ENCODE assay signal across 12 mouse cellular contexts in the genomic region with DNA sequence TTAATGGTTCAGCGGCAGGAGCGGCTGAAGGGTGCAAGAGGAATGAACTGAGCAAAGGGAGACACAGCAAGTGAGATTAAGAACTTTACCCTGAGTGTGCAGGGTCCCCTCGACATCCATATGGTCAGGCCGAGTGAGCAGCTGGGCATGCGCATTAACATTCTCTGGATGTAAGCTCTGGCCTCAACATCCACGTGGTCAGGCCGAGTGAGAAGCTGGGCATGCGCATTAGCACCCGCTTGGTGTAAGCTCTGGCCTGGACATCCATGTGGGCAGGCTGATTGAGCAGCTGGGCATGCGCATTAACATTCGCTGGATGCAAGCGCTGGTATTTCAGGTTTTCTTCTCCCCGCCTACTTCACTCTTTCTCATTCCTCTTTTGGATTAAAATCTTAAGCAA. TPM values are rescaled to one million over a fixed set of nuclear protein-coding genes. Genes with fewer than 3 reads are reported as not detected.
DNase-seq lines count a peak whose midpoint lies in the region; ATAC-seq and TF ChIP-seq lines count a peak whose summit lies in the region.
"Had no signal": no experiment of that assay in that cellular context is flagged by ENCODE, and none has a peak within 500 bp of the region (broad histone marks: within the 10 kb centered on the region; RNA-seq: fewer than 3 reads in every experiment).

No protein-coding gene starts in this region.

- 0 out of 2 replicates have a peak, but pooled peaks cover 2% of the 10 kb centered on the region for H3K4me1 ChIP-seq in midbrain, embryonic 11.5 days (ENCODE audit: control insufficient read depth, insufficient read depth, low read length)
- no peaks in the 10 kb centered on the region for H3K4me1 ChIP-seq in midbrain, embryonic 16.5 days (ENCODE audit: control insufficient read depth, insufficient read depth, low read length)
- H3K4me1 ChIP-seq in hindbrain, embryonic 14.5 days (replicated peaks; ENCODE audit: control insufficient read depth, insufficient read depth, low read length), result no peaks in the 10 kb centered on the region
- no peaks in the 10 kb centered on the region for H3K4me1 ChIP-seq in midbrain, embryonic 15.5 days
- H3K4me1 ChIP-seq in limb, embryonic 10.5 days, result no peaks in the 10 kb centered on the region
- H3K4me1 ChIP-seq in liver, postnatal 0 days (ENCODE audit: insufficient read depth), result peaks cover 2% of the 10 kb centered on the region; the same call in 1 of the 2 replicates

- no peaks in the 10 kb centered on the region for H3K36me3 ChIP-seq in midbrain, embryonic 11.5 days (ENCODE audit: control insufficient read depth, insufficient read depth, low read length)
- no peaks in the 10 kb centered on the region for H3K36me3 ChIP-seq in midbrain, embryonic 16.5 days (ENCODE audit: control insufficient read depth, insufficient read depth, low read length)
- no peaks in the 10 kb centered on the region for H3K36me3 ChIP-seq in hindbrain, embryonic 14.5 days (replicated peaks; ENCODE audit: control insufficient read depth, insufficient read depth)
- no peaks in the 10 kb centered on the region for H3K36me3 ChIP-seq in midbrain, embryonic 15.5 days (replicated peaks)
- H3K36me3 ChIP-seq in limb, embryonic 10.5 days, result no peaks in the 10 kb centered on the region
- H3K36me3 ChIP-seq in liver, postnatal 0 days (replicated peaks; ENCODE audit: insufficient read depth, low read length), result no peaks in the 10 kb centered on the region

- no peak overlapping the region for H3K4me2 ChIP-seq in midbrain, embryonic 11.5 days
- H3K4me2 ChIP-seq in midbrain, embryonic 16.5 days (ENCODE audit: low read length), result no peak overlapping the region
- no peak overlapping the region for H3K4me2 ChIP-seq in hindbrain, embryonic 14.5 days (replicated peaks)
- H3K4me2 ChIP-seq in midbrain, embryonic 15.5 days, result no peak overlapping the region
- no peak overlapping the region for H3K4me2 ChIP-seq in liver, postnatal 0 days (ENCODE audit: low read depth, low read length)

- DNase-seq in midbrain, embryonic 11.5 days (ENCODE audit: low spot score, missing footprints), result no peak
- peak; percentile 42 for DNase-seq in hindbrain, embryonic 14.5 days (ENCODE audit: low spot score)
- DNase-seq in telencephalon, adult 2 months (ENCODE audit: low read depth, low spot score), result peak; percentile 55
- DNase-seq in heart, postnatal 4 days, result no peak
- DNase-seq in limb, embryonic 10.5 days (ENCODE audit: low spot score), result no peak
- no peak for DNase-seq in liver, postnatal 0 days
- DNase-seq: cerebellum, adult 9-10 months; lung, adult 18-20 months had no signal

- H3K27ac ChIP-seq in midbrain, embryonic 11.5 days (ENCODE audit: low read depth, low read length), result no peak overlapping the region
- no peak overlapping the region for H3K27ac ChIP-seq in midbrain, embryonic 16.5 days (ENCODE audit: low read length)
- no peak overlapping the region for H3K27ac ChIP-seq in hindbrain, embryonic 14.5 days
- no peak overlapping the region for H3K27ac ChIP-seq in midbrain, embryonic 15.5 days
- H3K27ac ChIP-seq in limb, embryonic 10.5 days, result no peak overlapping the region
- no peak overlapping the region for H3K27ac ChIP-seq in liver, postnatal 0 days (ENCODE audit: low read depth)
- H3K27ac ChIP-seq: layer of hippocampus, adult 2 months had no signal

- H3K9ac ChIP-seq in midbrain, embryonic 11.5 days (ENCODE audit: low read length), result no peak overlapping the region
- no peak overlapping the region for H3K9ac ChIP-seq in midbrain, embryonic 16.5 days (ENCODE audit: low read depth, low read length)
- no peak overlapping the region for H3K9ac ChIP-seq in hindbrain, embryonic 14.5 days
- H3K9ac ChIP-seq in midbrain, embryonic 15.5 days, result no peak overlapping the region
- H3K9ac ChIP-seq in liver, postnatal 0 days (replicated peaks), result no peak overlapping the region

- no peak for TF ChIP-seq EP300 in liver, postnatal 0 days (IDR thresholded peaks at IDR 0.05; ENCODE audit: low read depth)

- 80% methylated on average over 13 of the region's 13 CpGs for WGBS in midbrain, embryonic 11.5 days
- WGBS in midbrain, embryonic 16.5 days, result 55% methylated on average over 13 of the region's 13 CpGs
- WGBS in hindbrain, embryonic 14.5 days, result 59% methylated on average over 13 of the region's 13 CpGs
- 53% methylated on average over 13 of the region's 13 CpGs for WGBS in midbrain, embryonic 15.5 days
- WGBS in limb, embryonic 10.5 days, result 88% methylated on average over 13 of the region's 13 CpGs
- 80% methylated on average over 13 of the region's 13 CpGs for WGBS in liver, postnatal 0 days (ENCODE audit: insufficient replicate concordance)

- TF ChIP-seq CTCF in liver, postnatal 0 days (IDR thresholded peaks at IDR 0.05; ENCODE audit: low read depth), result no peak

- H3K9me3 ChIP-seq in midbrain, embryonic 11.5 days (ENCODE audit: control insufficient read depth, low read length), result no peaks in the 10 kb centered on the region
- H3K9me3 ChIP-seq in midbrain, embryonic 16.5 days (replicated peaks; ENCODE audit: control insufficient read depth, low read length, poor library complexity, severe bottlenecking), result no peaks in the 10 kb centered on the region
- H3K9me3 ChIP-seq in hindbrain, embryonic 14.5 days (ENCODE audit: control insufficient read depth, low read length), result no peaks in the 10 kb centered on the region
- no peaks in the 10 kb centered on the region for H3K9me3 ChIP-seq in midbrain, embryonic 15.5 days
- no peaks in the 10 kb centered on the region for H3K9me3 ChIP-seq in limb, embryonic 10.5 days (replicated peaks)
- peaks cover 4% of the 10 kb centered on the region; the same call in 1 of the 2 replicates for H3K9me3 ChIP-seq in liver, postnatal 0 days (ENCODE audit: low read length)

- H3K4me3 ChIP-seq in midbrain, embryonic 11.5 days (ENCODE audit: low read depth, low read length), result no peak overlapping the region
- H3K4me3 ChIP-seq in midbrain, embryonic 16.5 days (ENCODE audit: low read depth, low read length), result no peak overlapping the region
- no peak overlapping the region for H3K4me3 ChIP-seq in hindbrain, embryonic 14.5 days (replicated peaks; ENCODE audit: low read length)
- no peak overlapping the region for H3K4me3 ChIP-seq in midbrain, embryonic 15.5 days
- H3K4me3 ChIP-seq in limb, embryonic 10.5 days, result no peak overlapping the region
- H3K4me3 ChIP-seq in liver, postnatal 0 days (ENCODE audit: low read depth, low read length), result no peak overlapping the region
- H3K4me3 ChIP-seq: layer of hippocampus, adult 2 months had no signal

- ATAC-seq in midbrain, embryonic 11.5 days (ENCODE audit: low FRiP score), result peak; percentile 68; the same call in 1 of the 2 replicates
- no peak for ATAC-seq in midbrain, embryonic 16.5 days
- peak; percentile 43; the same call in 1 of the 2 replicates for ATAC-seq in hindbrain, embryonic 14.5 days (ENCODE audit: low FRiP score)
- ATAC-seq in midbrain, embryonic 15.5 days (replicated peaks), result peak; percentile 67; the same call in 1 of the 2 replicates
- no peak for ATAC-seq in liver, postnatal 0 days

- no peaks in the 10 kb centered on the region for H3K27me3 ChIP-seq in midbrain, embryonic 11.5 days (ENCODE audit: control insufficient read depth, insufficient read depth, low read length)
- no peaks in the 10 kb centered on the region for H3K27me3 ChIP-seq in midbrain, embryonic 16.5 days (ENCODE audit: control insufficient read depth, insufficient read depth, low read depth, low read length)
- H3K27me3 ChIP-seq in hindbrain, embryonic 14.5 days (ENCODE audit: control insufficient read depth, insufficient read depth, low read length), result no peaks in the 10 kb centered on the region
- H3K27me3 ChIP-seq in midbrain, embryonic 15.5 days (replicated peaks), result no peaks in the 10 kb centered on the region
- H3K27me3 ChIP-seq in limb, embryonic 10.5 days (ENCODE audit: low read depth, poor library complexity, severe bottlenecking), result no peaks in the 10 kb centered on the region
- H3K27me3 ChIP-seq in liver, postnatal 0 days (ENCODE audit: insufficient read depth, low read length), result no peaks in the 10 kb centered on the region

RNA-seq across cellular contexts. Expression of gene Muc20, which starts 12.4 kb away (rescaled TPM):
- polyA plus RNA-seq in midbrain, embryonic 11.5 days (2014; fragmentation: Nextera tagmentation; extraction: Ambion mirVana), result not detected in 2 replicates
- polyA plus RNA-seq in midbrain, embryonic 16.5 days (2015; fragmentation: Nextera tagmentation; extraction: Ambion mirVana), result not detected in 2 replicates
- not detected in 2 replicates for polyA plus RNA-seq in hindbrain, embryonic 14.5 days (2014; fragmentation: Nextera tagmentation; extraction: Ambion mirVana)
- polyA plus RNA-seq in midbrain, embryonic 15.5 days (2015; fragmentation: Nextera tagmentation; extraction: Ambion mirVana), result not detected in 2 replicates
- total RNA-seq in heart, postnatal 4 days (2021), result under 1 TPM in 1 of 2 experiments, not detected in 1; 0.14 TPM
- not detected in 2 replicates for polyA plus RNA-seq in limb, embryonic 10.5 days (2016; fragmentation: Nextera tagmentation; extraction: Ambion mirVana)
- polyA plus RNA-seq in liver, postnatal 0 days (2015; fragmentation: Nextera tagmentation; extraction: Ambion mirVana), result 0.08 TPM in 1 of 2 replicates, not detected in the other
- total RNA-seq: layer of hippocampus, adult 2 months had no signal
- polyA plus RNA-seq: heart, postnatal 0 days had no signal

RNA-seq across cellular contexts. Expression of gene Smbd1, which starts 25.4 kb away (rescaled TPM):
- not detected in 2 replicates for polyA plus RNA-seq in midbrain, embryonic 11.5 days (2014; fragmentation: Nextera tagmentation; extraction: Ambion mirVana)
- polyA plus RNA-seq in midbrain, embryonic 16.5 days (2015; fragmentation: Nextera tagmentation; extraction: Ambion mirVana), result not detected in 2 replicates
- polyA plus RNA-seq in hindbrain, embryonic 14.5 days (2014; fragmentation: Nextera tagmentation; extraction: Ambion mirVana), result not detected in 2 replicates
- not detected in 2 replicates for polyA plus RNA-seq in midbrain, embryonic 15.5 days (2015; fragmentation: Nextera tagmentation; extraction: Ambion mirVana)
- not detected for total RNA-seq in heart, postnatal 4 days (2021)
- polyA plus RNA-seq in limb, embryonic 10.5 days (2016; fragmentation: Nextera tagmentation; extraction: Ambion mirVana), result not detected in 2 replicates
- 0.33 TPM in 1 of 2 replicates, not detected in the other for polyA plus RNA-seq in liver, postnatal 0 days (2015; fragmentation: Nextera tagmentation; extraction: Ambion mirVana)
- total RNA-seq: layer of hippocampus, adult 2 months had no signal
- polyA plus RNA-seq: heart, postnatal 0 days had no signal

RNA-seq across cellular contexts. Expression of gene Muc4, which starts 49.2 kb away (rescaled TPM):
- 0.19 and 0.29 TPM in 2 replicates for polyA plus RNA-seq in midbrain, embryonic 11.5 days (2014; fragmentation: Nextera tagmentation; extraction: Ambion mirVana)
- polyA plus RNA-seq in midbrain, embryonic 16.5 days (2015; fragmentation: Nextera tagmentation; extraction: Ambion mirVana), result not detected in 2 replicates
- polyA plus RNA-seq in hindbrain, embryonic 14.5 days (2014; fragmentation: Nextera tagmentation; extraction: Ambion mirVana), result not detected in 2 replicates
- not detected in 2 replicates for polyA plus RNA-seq in midbrain, embryonic 15.5 days (2015; fragmentation: Nextera tagmentation; extraction: Ambion mirVana)
- not detected for total RNA-seq in heart, postnatal 4 days (2021)
- polyA plus RNA-seq in limb, embryonic 10.5 days (2016; fragmentation: Nextera tagmentation; extraction: Ambion mirVana), result not detected in 2 replicates
- 0.49 and 0.64 TPM in 2 replicates for polyA plus RNA-seq in liver, postnatal 0 days (2015; fragmentation: Nextera tagmentation; extraction: Ambion mirVana)
- total RNA-seq: layer of hippocampus, adult 2 months had no signal
- polyA plus RNA-seq: heart, postnatal 0 days had no signal

Comparison
In these comparisons a context has a peak if more than half of its experiments do, and no peak if none do; other contexts are left out.
1. ATAC-seq: peak in midbrain, embryonic 11.5 days (single experiment), hindbrain, embryonic 14.5 days (single experiment) and midbrain, embryonic 15.5 days (single experiment); none in midbrain, embryonic 16.5 days (single experiment) and liver, postnatal 0 days (single experiment).
2. DNase-seq: peak in hindbrain, embryonic 14.5 days (single experiment) and telencephalon, adult 2 months (single experiment); none in midbrain, embryonic 11.5 days (single experiment), heart, postnatal 4 days (single experiment), limb, embryonic 10.5 days (single experiment) and liver, postnatal 0 days (single experiment).